Mouse (Mus musculus): ENCODE measurements at regions not wholly inside any gene's neighbourhood (a gene's known extent, or its start where the extent isn't known, plus 50 kb on each side); places are given as distances from the start of the nearest gene placed in this dataset.

GRCm38 (mm10) chr7:72737792-72738191 is 431.4 kb upstream of the Mctp2 start:
- DNase-seq (ENCODE audit: low read depth): no peak

- no peak for DNase-seq (ENCODE audit: low read depth)
Observed at GRCm38 (mm10) chr7:72738324-72738944, 432.0 kb upstream of the Mctp2 start.

GRCm38 (mm10) chr7:72742376-72742775 is 436.0 kb upstream of the Mctp2 start:
- no peak for DNase-seq (ENCODE audit: low read depth)

- no peak for DNase-seq (ENCODE audit: low read depth)
Observed at GRCm38 (mm10) chr7:72751501-72751917, 445.1 kb upstream of the Mctp2 start.

- DNase-seq (ENCODE audit: low read depth): no peak
Observed at GRCm38 (mm10) chr7:72753053-72753559, 446.7 kb upstream of the Mctp2 start.

- DNase-seq (ENCODE audit: low read depth): no peak
Observed at GRCm38 (mm10) chr7:72762711-72763110, 456.3 kb upstream of the Mctp2 start.

- no peak for DNase-seq (ENCODE audit: low read depth)
Observed at GRCm38 (mm10) chr7:72768705-72769104, 462.3 kb upstream of the Mctp2 start.

- DNase-seq (ENCODE audit: low read depth): no peak
Observed at GRCm38 (mm10) chr7:72774031-72774770, 467.8 kb upstream of the Mctp2 start.

GRCm38 (mm10) chr7:72774771-72775119 is 468.3 kb upstream of the Mctp2 start:
- DNase-seq (ENCODE audit: low read depth): no peak

GRCm38 (mm10) chr7:72787306-72787705 is 480.9 kb upstream of the Mctp2 start:
- DNase-seq (ENCODE audit: low read depth): no peak

- no peak for DNase-seq (ENCODE audit: low read depth)
Observed at GRCm38 (mm10) chr7:72788261-72788660, 481.9 kb upstream of the Mctp2 start.

GRCm38 (mm10) chr7:72822142-72822541 is 515.7 kb upstream of the Mctp2 start:
- DNase-seq (ENCODE audit: low read depth): no peak

GRCm38 (mm10) chr7:72826597-72826996 is 520.2 kb upstream of the Mctp2 start:
- no peak for DNase-seq (ENCODE audit: low read depth)

GRCm38 (mm10) chr7:72835423-72835822 is 529.0 kb upstream of the Mctp2 start:
- DNase-seq (ENCODE audit: low read depth): no peak

- no peak for DNase-seq (ENCODE audit: low read depth)
Observed at GRCm38 (mm10) chr7:72836026-72836425, 529.6 kb upstream of the Mctp2 start.

- DNase-seq (ENCODE audit: low read depth): no peak
Observed at GRCm38 (mm10) chr7:72836457-72836985, 530.1 kb upstream of the Mctp2 start.

GRCm38 (mm10) chr7:72837992-72838655 is 531.7 kb upstream of the Mctp2 start:
- no peak for DNase-seq (ENCODE audit: low read depth)

- no peak for DNase-seq (ENCODE audit: low read depth)
Observed at GRCm38 (mm10) chr7:72851346-72851745, 524.0 kb upstream of the Rgma start.

GRCm38 (mm10) chr7:72854501-72855002 is 520.8 kb upstream of the Rgma start:
- no peak for DNase-seq (ENCODE audit: low read depth)

- no peak for DNase-seq (ENCODE audit: low read depth)
Observed at GRCm38 (mm10) chr7:72866966-72867754, 508.1 kb upstream of the Rgma start.

- DNase-seq (ENCODE audit: low read depth): no peak
Observed at GRCm38 (mm10) chr7:72869068-72869467, 506.2 kb upstream of the Rgma start.

GRCm38 (mm10) chr7:72900816-72901215 is 474.5 kb upstream of the Rgma start:
- DNase-seq (ENCODE audit: low read depth): no peak
